Mouse (Mus musculus) MEL (cell line): ENCODE measurements around the gene Fgfr1op2. TPM values are rescaled to one million over a fixed set of nuclear protein-coding genes. Genes with fewer than 3 reads are reported as not detected.

Source experiments
- DNase-seq: peaks from one replicate; pipeline ENCODE4 v3.0.0; 2011; ENCODE audit warnings: low read depth, low spot score
- H3K27ac ChIP-seq: 2 replicates; pipeline ENCODE4 v1.5.1; 2012; ENCODE audit warnings: low read depth, mild to moderate bottlenecking, control low read depth, low read length, moderate library complexity; ENCODE audit not compliant: control insufficient read depth
- H3K27me3 ChIP-seq, 2 experiments: fragments of 150-350 bp in 1 of 2; sonication (generic) in 1 of 2; 2 replicates each; pipeline ENCODE4 v1.6.1; 2012; ENCODE audit warnings: low read length in 2 of 2, mild to moderate bottlenecking in 2 of 2, improper control_type of control experiment in 1 of 2, moderate library complexity in 1 of 2; ENCODE audit not compliant: insufficient read depth in 2 of 2, control insufficient read depth in 1 of 2
- H3K36me3 ChIP-seq, 2 experiments: 2 replicates each; pipeline ENCODE4 v1.6.1; 2012 to 2014; ENCODE audit warnings: low read length in 2 of 2, improper control_type of control experiment in 1 of 2, inconsistent platforms in 1 of 2, mild to moderate bottlenecking in 1 of 2; ENCODE audit not compliant: insufficient read depth in 2 of 2, control insufficient read depth in 1 of 2
- H3K4me1 ChIP-seq, 2 experiments: fragments of 150-350 bp in 1 of 2; sonication (generic) in 1 of 2; 2 replicates each; pipeline ENCODE4 v1.6.1; 2012; ENCODE audit warnings: low read length in 2 of 2, improper control_type of control experiment in 1 of 2, mild to moderate bottlenecking in 1 of 2; ENCODE audit not compliant: insufficient read depth in 2 of 2, control insufficient read depth in 1 of 2
- H3K4me3 ChIP-seq, 2 experiments: fragments of 150-350 bp in 1 of 2; sonication (generic) in 1 of 2; 2 replicates each; pipeline ENCODE4 v1.5.1; 2012; ENCODE audit warnings: low read depth in 2 of 2, low read length in 2 of 2, mild to moderate bottlenecking in 2 of 2, moderate library complexity in 2 of 2, control low read depth in 1 of 2, improper control_type of control experiment in 1 of 2; ENCODE audit not compliant: control insufficient read depth in 1 of 2, insufficient read depth in 1 of 2
- H3K79me2 ChIP-seq: 2 replicates; pipeline ENCODE4 v1.6.1; 2012; ENCODE audit warnings: mild to moderate bottlenecking, low read length, moderate library complexity; ENCODE audit not compliant: control insufficient read depth, poor library complexity, insufficient read depth
- H3K9ac ChIP-seq: 2 replicates; pipeline ENCODE4 v1.6.1; 2012; ENCODE audit warnings: low read depth, mild to moderate bottlenecking, control low read depth, low read length, moderate library complexity; ENCODE audit not compliant: control insufficient read depth, poor library complexity, severe bottlenecking
- H3K9me3 ChIP-seq: fragments of 150-350 bp; sonication (generic); replicated peaks from 2 replicates; pipeline ENCODE4 v1.6.1; 2012; ENCODE audit warnings: mild to moderate bottlenecking, low read length, improper control_type of control experiment, moderate library complexity; ENCODE audit not compliant: insufficient read depth
- BHLHE40 ChIP-seq: IDR thresholded peaks from 2 replicates; pipeline ENCODE4 v1.6.1; 2012; ENCODE audit warnings: low read depth, mild to moderate bottlenecking, inconsistent platforms, low read length, improper control_type of control experiment, borderline replicate concordance
- CHD1 ChIP-seq: IDR thresholded peaks from 2 replicates; pipeline ENCODE4 v1.6.1; 2012; ENCODE audit warnings: low read depth, mild to moderate bottlenecking, inconsistent platforms, low read length, improper control_type of control experiment
- CTCF ChIP-seq, 3 experiments: IDR thresholded peaks in 2 of 3; conservative IDR thresholded peaks in 1 of 3; 2 replicates each; pipeline ENCODE4 v1.5.1; 2011 to 2012; ENCODE audit warnings: low read length in 3 of 3, low read depth in 2 of 3, mild to moderate bottlenecking in 2 of 3, improper control_type of control experiment in 1 of 3, inconsistent platforms in 1 of 3, mixed read lengths in 1 of 3, moderate library complexity in 1 of 3; ENCODE audit not compliant: control insufficient read depth in 1 of 3, insufficient read depth in 1 of 3, poor library complexity in 1 of 3, severe bottlenecking in 1 of 3
- E2F4 ChIP-seq: IDR thresholded peaks from 2 replicates; pipeline ENCODE4 v1.6.1; 2011; ENCODE audit warnings: low read depth, low read length, improper control_type of control experiment, borderline replicate concordance
- EP300 ChIP-seq, 2 experiments: IDR thresholded peaks; 2 replicates each; pipeline ENCODE4 v1.6.1; 2011; ENCODE audit warnings: improper control_type of control experiment in 2 of 2, low read length in 2 of 2, low read depth in 1 of 2, mild to moderate bottlenecking in 1 of 2
- ETS1 ChIP-seq: IDR thresholded peaks from 2 replicates; pipeline ENCODE4 v1.6.1; 2012; ENCODE audit warnings: low read depth, mild to moderate bottlenecking, inconsistent platforms, low read length, improper control_type of control experiment, moderate library complexity
- GABPA ChIP-seq: IDR thresholded peaks from 2 replicates; pipeline ENCODE4 v1.6.1; 2012; ENCODE audit warnings: low read depth, mild to moderate bottlenecking, inconsistent platforms, low read length, improper control_type of control experiment, moderate library complexity
- HCFC1 ChIP-seq: IDR thresholded peaks from 2 replicates; pipeline ENCODE4 v1.6.1; 2012; ENCODE audit warnings: low read depth, mild to moderate bottlenecking, inconsistent platforms, low read length, improper control_type of control experiment, moderate library complexity
- JUND ChIP-seq: IDR thresholded peaks from 2 replicates; pipeline ENCODE4 v1.6.1; 2011; ENCODE audit warnings: low read depth, mild to moderate bottlenecking, improper control_type of control experiment, low read length
- MAFK ChIP-seq: IDR thresholded peaks from 2 replicates; pipeline ENCODE4 v1.6.1; 2011; ENCODE audit warnings: low read depth, mild to moderate bottlenecking, low read length, improper control_type of control experiment, borderline replicate concordance
- MAX ChIP-seq: IDR thresholded peaks from 2 replicates; pipeline ENCODE4 v1.6.1; 2011; ENCODE audit warnings: low read length, improper control_type of control experiment
- MAZ ChIP-seq: IDR thresholded peaks from 2 replicates; pipeline ENCODE4 v1.6.1; 2012; ENCODE audit warnings: low read depth, mild to moderate bottlenecking, inconsistent platforms, low read length, improper control_type of control experiment
- MEF2A ChIP-seq: IDR thresholded peaks from 2 replicates; pipeline ENCODE4 v1.6.1; 2014; ENCODE audit warnings: low read depth, mild to moderate bottlenecking, inconsistent platforms, low read length, improper control_type of control experiment; ENCODE audit not compliant: poor library complexity, insufficient replicate concordance, severe bottlenecking; ENCODE audit errors: extremely low read depth
- MXI1 ChIP-seq: IDR thresholded peaks from 2 replicates; pipeline ENCODE4 v1.6.1; 2011; ENCODE audit warnings: mild to moderate bottlenecking, low read depth, low read length, improper control_type of control experiment
- NELFE ChIP-seq: IDR thresholded peaks from 2 replicates; pipeline ENCODE4 v1.6.1; 2011; ENCODE audit warnings: low read depth, low read length, improper control_type of control experiment
- NRF1 ChIP-seq: IDR thresholded peaks from 2 replicates; pipeline ENCODE4 v1.6.1; 2014; ENCODE audit warnings: low read depth, mild to moderate bottlenecking, inconsistent platforms, low read length, improper control_type of control experiment, moderate library complexity; ENCODE audit not compliant: poor library complexity, insufficient read depth, severe bottlenecking
- POLR2A ChIP-seq, 2 experiments: IDR thresholded peaks; 2 replicates each; pipeline ENCODE4 v1.6.1; 2011 to 2012; ENCODE audit warnings: low read length in 2 of 2, mild to moderate bottlenecking in 2 of 2, control low read depth in 1 of 2, improper control_type of control experiment in 1 of 2, low read depth in 1 of 2, moderate library complexity in 1 of 2; ENCODE audit not compliant: control insufficient read depth in 1 of 2, insufficient read depth in 1 of 2, poor library complexity in 1 of 2
- POLR2AphosphoS5 ChIP-seq: IDR thresholded peaks from 2 replicates; pipeline ENCODE4 v1.6.1; 2012; ENCODE audit warnings: low read depth, borderline replicate concordance, mild to moderate bottlenecking, inconsistent platforms, low read length, moderate library complexity, mixed read lengths
- RCOR1 ChIP-seq: IDR thresholded peaks from 2 replicates; pipeline ENCODE4 v1.6.1; 2012; ENCODE audit warnings: low read depth, mild to moderate bottlenecking, inconsistent platforms, low read length, improper control_type of control experiment
- SIN3A ChIP-seq: IDR thresholded peaks from 2 replicates; pipeline ENCODE4 v1.6.1; 2012; ENCODE audit warnings: low read length, improper control_type of control experiment, inconsistent platforms
- TAL1 ChIP-seq: IDR thresholded peaks from 2 replicates; pipeline ENCODE4 v1.6.1; 2012; ENCODE audit warnings: mild to moderate bottlenecking, inconsistent platforms, low read length, moderate library complexity, mixed read lengths
- TCF12 ChIP-seq: IDR thresholded peaks from 2 replicates; pipeline ENCODE4 v1.6.1; 2014; ENCODE audit warnings: low read depth, mild to moderate bottlenecking, inconsistent platforms, low read length, improper control_type of control experiment, moderate library complexity
- UBTF ChIP-seq: IDR thresholded peaks from 2 replicates; pipeline ENCODE4 v1.6.1; 2012; ENCODE audit warnings: low read depth, mild to moderate bottlenecking, inconsistent platforms, low read length, improper control_type of control experiment, moderate library complexity, borderline replicate concordance; ENCODE audit not compliant: insufficient read depth
- USF1 ChIP-seq: IDR thresholded peaks from 2 replicates; pipeline ENCODE4 v1.6.1; 2014; ENCODE audit warnings: low read depth, mild to moderate bottlenecking, inconsistent platforms, low read length, improper control_type of control experiment, moderate library complexity
- USF2 ChIP-seq, 2 experiments: IDR thresholded peaks; 2 replicates each; pipeline ENCODE4 v1.6.1; 2011 to 2012; ENCODE audit warnings: improper control_type of control experiment in 2 of 2, low read length in 2 of 2, borderline replicate concordance in 1 of 2, inconsistent platforms in 1 of 2, low read depth in 1 of 2, mild to moderate bottlenecking in 1 of 2; ENCODE audit not compliant: insufficient read depth in 1 of 2
- ZMIZ1 ChIP-seq: IDR thresholded peaks from 2 replicates; pipeline ENCODE4 v1.6.1; 2012; ENCODE audit warnings: low read depth, mild to moderate bottlenecking, inconsistent platforms, low read length, improper control_type of control experiment, moderate library complexity
- ZNF384 ChIP-seq: IDR thresholded peaks from 2 replicates; pipeline ENCODE4 v1.6.1; 2012; ENCODE audit warnings: low read depth, mild to moderate bottlenecking, inconsistent platforms, low read length, improper control_type of control experiment
- polyA plus RNA-seq, 2 experiments: library from polyadenylated mRNA; stranded (reverse) in 1 of 2; unstranded in 1 of 2; fragments of >175 nt in 1 of 2; fragments of >200 nt in 1 of 2; gene quantifications; 2 replicates each; pipeline versions ENCODE4 v1.2.1 to v1.2.4; 2012; ENCODE audit warnings: low replicate concordance in 2 of 2, low read depth in 1 of 2; ENCODE audit not compliant: insufficient read length in 2 of 2, insufficient read depth in 1 of 2, missing spikeins in 1 of 2
- total RNA-seq: library from RNA; depleted of rRNA; stranded (reverse); fragments of 300-350 nt; gene quantifications from 2 replicates; pipeline ENCODE4 v1.2.3, GENCODE M21; 2012

Fgfr1op2 gene
- total and polyA plus RNA-seq, 3 experiments, result 70.4 to 93.6 TPM; not detected in 1

DNA sequence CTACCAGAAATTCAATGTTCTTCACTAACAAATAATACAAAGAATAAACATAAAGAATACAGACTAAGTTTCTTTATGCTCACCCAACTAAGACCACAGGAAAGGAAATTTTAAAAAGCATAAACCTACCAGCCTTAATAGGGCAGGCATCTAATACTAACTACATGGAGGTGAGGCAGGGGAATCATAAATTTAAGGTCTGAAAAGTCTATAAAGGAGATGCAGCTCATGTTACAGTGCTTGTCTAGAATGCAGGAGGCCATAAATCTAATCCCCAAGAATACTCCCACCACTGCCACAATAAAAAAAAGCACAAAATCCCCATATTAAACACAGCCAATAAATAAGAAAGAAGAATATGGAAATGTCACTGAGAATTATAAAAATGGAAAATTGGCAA, 4.9 kb upstream of the Fgfr1op2 start:
- H3K9me3 ChIP-seq, result no peaks in the 10 kb centered on the region
- DNase-seq, result no peak
- 0 out of 4 replicates have a peak, but pooled peaks cover 0 to 2% of the 10 kb centered on the region in 2 experiments for H3K4me1 ChIP-seq
- peaks cover 2 to 23% of the 10 kb centered on the region in 2 experiments for H3K36me3 ChIP-seq
- no peak for TF ChIP-seq MEF2A
- TF ChIP-seq CHD1, result no peak
- TF ChIP-seq E2F4, result no peak
- TF ChIP-seq UBTF, result no peak
- TF ChIP-seq GABPA, result no peak
- no peak for TF ChIP-seq BHLHE40
- no peak for TF ChIP-seq MAX
- no peak for TF ChIP-seq TCF12
- no peak for TF ChIP-seq NELFE
- no peak for TF ChIP-seq MXI1
- TF ChIP-seq NRF1, result no peak
- TF ChIP-seq MAZ, result no peak
- no peak for TF ChIP-seq POLR2AphosphoS5
- no peak for TF ChIP-seq EP300 (IDR thresholded peaks at IDR 0.05; ENCODE audit: low read depth in 1 of 2, low read length in 2 of 2)
- TF ChIP-seq ETS1, result no peak
- TF ChIP-seq SIN3A, result no peak
- TF ChIP-seq ZMIZ1, result no peak
- no peak overlapping the region for H3K4me3 ChIP-seq
- H3K79me2 ChIP-seq, result peaks cover 25% of the 10 kb centered on the region
- H3K27ac ChIP-seq, result no peak overlapping the region
- H3K27me3 ChIP-seq, result no peaks in the 10 kb centered on the region
- no peak overlapping the region for H3K9ac ChIP-seq

DNA sequence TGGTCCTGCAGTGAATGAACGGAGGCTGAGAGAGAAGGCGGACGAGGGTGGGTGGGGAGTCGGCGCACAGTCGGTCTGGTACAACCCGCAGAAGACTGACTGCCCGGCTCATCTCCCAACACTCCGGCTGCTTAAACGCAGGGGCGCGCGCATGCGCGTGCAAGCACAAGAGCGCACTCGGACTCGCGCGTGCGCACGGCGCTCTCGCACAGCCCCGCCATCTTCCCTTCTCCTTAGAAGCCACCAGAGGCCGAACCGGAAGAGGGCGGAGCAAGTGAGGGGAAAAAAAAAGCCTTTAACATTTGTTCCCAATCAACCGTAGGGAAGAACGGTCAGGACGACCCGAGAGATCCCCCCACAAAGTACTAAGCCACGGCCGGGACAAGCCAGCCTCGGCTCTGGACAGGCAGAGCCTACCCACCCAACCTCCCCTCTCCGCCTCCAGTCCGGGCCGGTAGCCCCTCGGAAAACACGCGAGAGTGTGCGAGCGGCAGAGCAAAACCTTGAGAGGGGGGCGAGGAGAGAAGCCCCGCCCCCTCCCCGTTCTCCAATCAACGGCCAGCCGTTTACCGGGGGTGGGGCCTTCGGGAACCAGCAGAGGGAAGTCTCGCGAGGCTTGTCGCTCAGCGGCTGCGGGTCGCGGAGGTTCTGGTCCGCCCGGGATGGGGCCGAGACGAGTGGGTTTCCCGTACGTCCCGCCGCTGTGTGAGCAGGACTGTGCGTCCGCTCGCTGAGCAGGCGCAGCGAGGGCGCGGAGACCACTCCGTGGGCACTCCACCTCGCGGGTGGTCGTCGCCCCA, 507 bp downstream of the Fgfr1op2 start, which contains the start of gene Ints13:
Gene Ints13, minus strand, starts transcription at position 526 of the 800 bp plus-strand sequence.
- H3K27me3 ChIP-seq, result no peaks in the 10 kb centered on the region
- DNase-seq, result peak; percentile 98
- H3K9ac ChIP-seq, result peak within 1 kb of the TSS; percentile 95
- H3K27ac ChIP-seq, result peak within 1 kb of the TSS; percentile 90
- H3K36me3 ChIP-seq, result peaks cover 2 to 42% of the 10 kb centered on the region in 2 experiments; a peak in 3 of 4 replicates
- H3K4me1 ChIP-seq, result peaks cover 10 to 14% of the 10 kb centered on the region in 2 experiments
- peak within 1 kb of the TSS; percentile 91 to 97 for H3K4me3 ChIP-seq
- H3K79me2 ChIP-seq, result peaks cover 60% of the 10 kb centered on the region
- H3K9me3 ChIP-seq, result no peaks in the 10 kb centered on the region
- no peak; the same call in 1 of the 2 replicates for TF ChIP-seq CHD1
- peak; percentile 75 for TF ChIP-seq SIN3A
- peak; percentile 80 for TF ChIP-seq HCFC1
- no peak for TF ChIP-seq TAL1
- TF ChIP-seq MAFK, result no peak
- TF ChIP-seq USF2 (IDR thresholded peaks at IDR 0.05; ENCODE audit: borderline replicate concordance in 1 of 2, insufficient read depth in 1 of 2, low read depth in 1 of 2, low read length in 2 of 2), result no peak
- no peak for TF ChIP-seq GABPA
- no peak for TF ChIP-seq EP300 (IDR thresholded peaks at IDR 0.05; ENCODE audit: low read depth in 1 of 2, low read length in 2 of 2)
- TF ChIP-seq ZNF384, result peak; percentile 98
- peak; percentile 61 for TF ChIP-seq TCF12
- TF ChIP-seq MXI1, result no peak
- TF ChIP-seq USF1, result no peak
- no peak for TF ChIP-seq CTCF (IDR thresholded peaks at IDR 0.05 in 2 of 3, conservative IDR thresholded peaks at IDR 0.05 in 1 of 3; ENCODE audit: control insufficient read depth in 1 of 3, insufficient read depth in 1 of 3, low read depth in 2 of 3, low read length in 3 of 3, poor library complexity in 1 of 3, severe bottlenecking in 1 of 3)
- peak; percentile 98 for TF ChIP-seq NELFE
- no peak for TF ChIP-seq UBTF
- no peak for TF ChIP-seq MAX
- no peak for TF ChIP-seq POLR2AphosphoS5
- peak; percentile 94 to 97 for TF ChIP-seq POLR2A (IDR thresholded peaks at IDR 0.05; ENCODE audit: control insufficient read depth in 1 of 2, insufficient read depth in 1 of 2, low read depth in 1 of 2, low read length in 2 of 2, poor library complexity in 1 of 2)
- no peak for TF ChIP-seq JUND
- no peak for TF ChIP-seq RCOR1
